Mouse (Mus musculus) myocyte (in vitro differentiated cells): ENCODE data around the gene Cebpg.

Experiments
- E2F4 ChIP-seq: IDR thresholded peaks from one replicate; pipeline ENCODE4 v1.6.1; 2011; ENCODE audit warnings: mild to moderate bottlenecking, control low read depth, moderate library complexity; ENCODE audit not compliant: insufficient read depth
- POLR2A ChIP-seq: IDR thresholded peaks from one replicate; pipeline ENCODE4 v1.6.1; 2011; ENCODE audit warnings: low read depth, mild to moderate bottlenecking, control low read depth, moderate library complexity; ENCODE audit not compliant: insufficient read length

DNA sequence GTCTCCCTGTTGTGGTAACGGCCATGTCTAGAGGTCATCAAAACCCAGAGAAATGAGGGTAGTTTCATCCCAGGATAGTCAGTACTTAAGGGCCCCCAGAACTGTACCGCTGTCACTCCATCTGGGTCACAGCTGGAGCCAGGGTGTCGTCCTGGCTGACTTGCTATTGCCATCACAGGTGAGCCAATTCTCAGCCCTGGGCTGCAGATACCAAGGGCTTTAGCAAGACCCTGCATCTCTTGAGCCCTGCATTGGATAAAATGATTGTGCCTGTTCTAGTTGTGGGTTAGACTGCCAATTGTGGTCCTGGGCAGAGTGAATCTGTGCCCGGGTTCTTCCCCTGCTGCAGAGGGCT lies 30.1 kb downstream of the Cebpg start:
- TF ChIP-seq POLR2A (no peak), E2F4 (no peak)
